Mouse (Mus musculus): ENCODE results near the gene Ffar1.
"Not testable (repeated sequence)": the region's sequence is repeated elsewhere in the genome, so short reads cannot be mapped to it uniquely, and the experiment has no call there.

Ffar1 gene

DNA sequence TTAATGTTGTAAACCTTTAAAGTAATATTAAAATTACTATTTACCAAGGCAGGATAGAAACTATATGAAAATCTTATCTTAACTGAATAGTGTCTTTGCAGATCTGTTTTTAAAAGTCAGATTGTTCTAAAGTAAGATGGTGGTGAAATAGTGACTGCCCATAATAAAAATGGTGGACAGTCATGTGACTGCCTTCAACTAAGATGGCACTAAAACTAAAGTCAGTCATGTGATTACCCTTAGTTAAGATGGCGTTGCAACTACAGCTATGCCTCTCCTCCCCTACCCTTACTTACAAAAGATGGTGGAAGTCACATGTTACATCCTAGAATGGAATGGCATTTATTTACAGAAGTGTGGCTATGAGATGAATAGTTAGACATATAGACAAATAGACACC, 9.9 kb downstream of the Ffar1 start:
- DNase-seq (ENCODE audit: low read depth, low spot score), result no peak

DNA sequence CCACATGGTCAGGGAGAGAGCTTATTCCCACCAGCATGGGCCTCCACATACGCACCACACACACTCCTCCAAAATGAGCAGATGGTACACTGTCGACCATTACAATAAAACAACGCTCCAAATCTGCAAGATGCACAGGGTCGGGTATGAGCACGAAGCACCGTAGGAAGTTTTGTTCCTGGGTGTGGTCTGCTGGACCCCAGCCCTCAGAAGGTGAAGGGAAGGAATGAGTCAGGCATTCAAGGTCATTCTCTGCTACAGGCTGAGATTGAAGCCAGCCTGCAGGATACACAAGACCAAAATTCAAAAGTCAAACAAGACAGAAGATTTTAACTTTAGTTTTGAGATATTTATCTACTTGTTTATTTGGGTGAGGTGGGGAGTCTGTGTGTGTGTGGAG, 13.4 kb downstream of the Ffar1 start:
- no peak for DNase-seq (ENCODE audit: low read depth, low spot score)

DNA sequence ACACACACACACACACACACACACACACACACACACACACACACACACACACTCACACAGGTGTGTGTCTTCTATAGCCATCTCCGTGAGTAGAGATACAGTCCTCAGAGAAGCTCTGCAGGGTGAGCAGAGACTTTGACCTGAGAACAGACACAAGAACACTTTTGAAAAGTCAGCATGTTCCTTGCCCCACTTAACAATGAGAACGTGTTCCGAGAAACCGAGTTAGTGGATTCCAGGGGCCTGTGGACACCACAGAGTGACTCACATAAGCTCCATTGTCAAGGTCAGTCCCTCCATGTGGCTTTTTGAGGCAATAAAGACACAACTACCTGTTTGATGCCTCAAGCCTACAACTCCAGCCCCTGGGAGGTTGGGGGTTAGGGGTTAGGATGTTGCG, 14.0 kb downstream of the Ffar1 start:
- no peak for DNase-seq (ENCODE audit: low read depth, low spot score)

DNA sequence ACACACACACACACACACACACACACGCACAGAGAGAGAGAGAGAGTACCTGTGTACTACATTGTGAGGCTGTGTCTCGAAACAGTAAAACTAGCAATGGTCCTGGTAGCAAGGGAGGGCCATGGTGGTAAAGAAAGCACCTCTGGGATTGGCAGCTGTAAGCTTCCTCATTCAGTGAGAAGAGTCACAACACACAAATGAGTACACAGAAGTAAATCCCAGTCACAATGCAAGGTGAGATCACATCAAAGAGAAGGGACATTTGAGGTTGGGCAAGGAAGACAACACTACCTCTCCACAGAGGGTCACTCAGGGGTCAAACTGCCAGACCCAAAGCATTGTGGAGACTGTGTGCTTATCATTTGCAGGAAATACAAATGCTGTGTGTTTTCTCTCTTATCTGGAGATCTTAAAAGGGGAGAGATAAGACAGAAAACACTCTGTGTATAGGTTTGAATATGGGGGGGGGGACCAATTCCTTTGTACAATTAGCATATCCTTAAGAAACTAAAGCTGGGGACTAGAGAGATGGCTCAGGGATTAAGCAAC, 14.8 kb downstream of the Ffar1 start:
- DNase-seq (ENCODE audit: low read depth, low spot score), result no peak

DNA sequence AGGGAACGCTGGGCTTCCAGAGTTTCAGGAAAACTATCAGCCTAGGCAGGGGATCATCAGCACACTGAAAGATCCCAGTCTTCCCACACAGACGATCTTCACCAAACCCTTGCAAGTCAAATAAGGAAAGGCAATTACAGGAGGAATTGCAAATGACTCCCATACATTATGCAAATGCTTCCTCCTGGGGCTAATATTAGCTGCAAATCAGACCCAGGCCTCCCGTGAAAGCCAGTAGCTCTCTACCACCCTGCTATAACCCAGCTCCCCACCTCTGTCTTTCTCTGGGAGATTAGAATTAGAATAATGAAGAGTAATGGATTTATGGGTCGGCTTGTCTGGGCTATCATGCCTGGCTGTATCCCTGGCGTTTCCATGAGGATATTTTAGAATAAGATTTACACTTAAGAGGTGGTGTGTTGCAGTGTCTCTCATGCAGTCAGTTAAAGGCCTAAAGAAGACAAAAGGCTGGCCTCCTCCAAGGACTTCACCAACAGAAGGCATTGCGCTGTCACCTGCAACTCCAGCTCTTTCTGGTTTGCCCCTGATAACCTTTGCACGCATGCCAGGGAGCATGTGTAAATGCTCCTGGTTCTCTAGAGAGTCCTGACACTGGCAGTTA, 16.6 kb downstream of the Ffar1 start:
- DNase-seq (ENCODE audit: low read depth, low spot score), result no peak

DNA sequence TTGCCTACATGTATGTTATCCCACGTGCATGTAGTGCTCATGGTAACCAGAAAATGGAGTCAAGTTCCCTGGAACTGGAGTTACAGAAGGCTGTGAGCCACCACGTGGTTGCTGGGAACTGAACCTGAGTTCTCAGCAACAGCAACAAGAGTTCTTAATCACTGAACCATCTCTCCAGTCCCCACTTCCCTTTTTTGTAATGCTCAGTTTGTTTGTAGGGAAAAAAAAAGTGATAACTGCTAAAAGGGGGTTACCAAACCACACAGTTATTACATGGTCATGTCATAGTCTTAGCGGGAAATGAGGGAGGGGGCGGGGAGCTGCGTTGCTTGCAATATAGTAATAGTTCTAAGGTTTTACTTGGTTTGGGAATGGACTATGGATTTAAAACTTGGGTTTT, 19.3 kb downstream of the Ffar1 start:
- no peak for DNase-seq (ENCODE audit: low read depth, low spot score)

DNA sequence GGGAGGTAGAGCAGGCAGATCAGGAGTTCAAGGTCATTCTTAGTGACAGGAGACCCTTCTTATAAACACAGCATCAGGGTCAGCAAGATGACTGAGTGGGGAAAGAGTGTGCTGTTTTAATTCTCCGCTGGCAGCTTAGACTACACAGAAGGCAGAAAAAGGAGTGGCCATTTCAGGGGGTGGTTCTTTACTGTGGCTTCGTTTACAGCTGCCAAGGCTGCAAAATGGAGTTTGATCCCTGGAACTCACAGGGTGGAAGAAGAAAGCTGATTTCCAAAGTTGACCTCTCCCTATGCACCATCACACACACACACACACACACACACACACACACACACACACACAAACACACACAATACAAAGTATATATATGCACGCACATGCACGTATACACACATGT, 20.0 kb downstream of the Ffar1 start:
- no peak for DNase-seq (ENCODE audit: low read depth, low spot score)

DNA sequence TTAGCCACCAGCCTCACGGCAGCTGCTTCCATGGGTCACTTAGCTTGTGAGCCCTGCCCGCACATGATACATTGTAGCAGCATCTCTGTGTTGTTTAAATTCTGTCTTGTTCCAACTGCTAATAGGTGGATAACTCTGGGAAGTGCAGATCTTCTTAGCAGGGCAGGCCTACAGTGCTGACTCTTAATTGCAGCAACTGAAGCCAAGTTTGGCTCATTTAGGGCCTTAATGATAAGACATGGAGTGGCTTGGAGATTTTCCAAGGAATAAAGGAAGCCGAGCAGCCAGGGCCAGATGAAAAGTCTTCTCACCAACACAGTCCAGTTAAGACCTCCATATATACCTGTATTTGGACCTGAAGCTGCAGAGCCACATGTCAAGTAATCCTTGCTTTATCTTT, 21.1 kb downstream of the Ffar1 start:
- DNase-seq (ENCODE audit: low read depth, low spot score), result no peak

DNA sequence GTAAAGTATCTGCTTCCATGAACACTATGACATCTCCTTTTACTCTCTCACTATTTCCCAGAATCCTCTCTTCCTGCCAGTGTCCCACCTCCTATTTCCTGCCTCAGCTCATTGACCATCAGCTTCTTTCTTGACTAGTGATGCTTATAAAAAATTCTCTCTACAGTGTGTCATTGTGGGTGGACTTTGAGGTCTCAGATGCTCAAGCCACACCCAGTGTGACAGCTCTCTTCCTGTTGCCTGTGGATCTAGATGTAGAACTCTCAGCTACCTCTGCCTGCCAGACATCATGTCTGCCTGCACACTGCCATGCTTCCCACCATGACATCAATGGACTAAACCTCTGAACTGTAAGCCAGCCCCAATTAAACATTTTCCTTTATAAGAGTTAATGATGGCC, 24.1 kb downstream of the Ffar1 start:
- no peak for DNase-seq (ENCODE audit: low read depth, low spot score)

DNA sequence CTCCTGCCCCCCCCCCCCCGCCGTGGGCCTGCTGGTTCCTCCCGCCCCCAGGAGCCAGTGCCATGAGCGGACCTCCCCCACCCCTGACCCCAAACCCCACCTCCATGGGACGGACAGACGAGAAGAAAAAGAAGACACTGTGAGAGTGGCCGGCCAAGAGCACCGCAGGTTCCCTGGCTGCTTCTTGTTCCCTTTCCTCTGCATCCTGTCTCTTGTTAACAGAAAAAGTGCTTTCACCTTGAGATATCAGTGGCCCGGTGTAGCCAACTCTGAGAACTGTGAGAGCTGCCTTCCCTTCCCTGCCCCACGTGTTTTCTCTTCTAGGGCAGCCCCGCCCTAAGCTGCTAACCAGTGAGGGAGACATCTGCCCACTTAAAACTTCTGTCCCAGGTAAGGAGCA, 28.7 kb downstream of the Ffar1 start:
- DNase-seq (ENCODE audit: low read depth, low spot score), result not testable (repeated sequence)

DNA sequence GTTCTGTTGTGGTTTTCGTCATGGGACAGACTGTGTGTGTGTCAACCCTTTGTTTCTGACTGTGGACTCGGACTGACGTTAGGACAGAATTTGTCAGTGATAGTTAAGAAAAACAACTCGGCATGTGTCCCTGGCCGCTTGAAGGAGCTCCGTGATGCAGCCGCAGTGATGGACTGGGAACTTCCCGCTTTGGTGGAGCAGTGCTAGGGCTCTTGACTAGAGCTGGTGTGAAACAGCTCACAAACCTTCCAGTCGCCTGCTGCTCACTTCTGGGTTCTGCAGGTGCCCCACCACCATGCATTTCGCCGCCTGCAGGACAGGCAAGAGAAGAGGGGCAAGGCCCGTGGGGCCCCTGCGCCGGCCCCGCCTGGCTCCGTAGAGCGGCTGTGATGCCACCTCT, 29.1 kb downstream of the Ffar1 start:
- no peak for DNase-seq (ENCODE audit: low read depth, low spot score)

DNA sequence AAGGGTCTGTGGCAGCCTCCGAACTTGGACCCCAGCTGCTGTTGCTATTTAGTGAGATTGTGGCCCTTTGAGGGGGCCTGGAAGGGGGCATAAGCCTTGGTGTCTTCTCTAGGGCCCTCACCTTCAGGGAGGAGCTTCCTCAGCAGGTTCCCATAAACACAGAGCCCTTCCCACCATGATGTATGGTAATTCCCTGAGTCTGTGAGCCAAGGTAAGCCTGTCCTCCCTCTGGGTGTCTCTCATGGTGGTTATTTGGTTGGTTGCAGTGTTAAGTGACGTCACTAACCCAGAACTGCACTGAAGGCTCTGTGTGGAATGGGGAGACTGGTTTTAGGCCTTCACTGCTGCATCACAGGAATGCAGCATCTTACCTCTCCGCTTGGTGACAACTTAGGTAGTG, 31.9 kb downstream of the Ffar1 start:
- DNase-seq (ENCODE audit: low read depth, low spot score), result no peak

DNA sequence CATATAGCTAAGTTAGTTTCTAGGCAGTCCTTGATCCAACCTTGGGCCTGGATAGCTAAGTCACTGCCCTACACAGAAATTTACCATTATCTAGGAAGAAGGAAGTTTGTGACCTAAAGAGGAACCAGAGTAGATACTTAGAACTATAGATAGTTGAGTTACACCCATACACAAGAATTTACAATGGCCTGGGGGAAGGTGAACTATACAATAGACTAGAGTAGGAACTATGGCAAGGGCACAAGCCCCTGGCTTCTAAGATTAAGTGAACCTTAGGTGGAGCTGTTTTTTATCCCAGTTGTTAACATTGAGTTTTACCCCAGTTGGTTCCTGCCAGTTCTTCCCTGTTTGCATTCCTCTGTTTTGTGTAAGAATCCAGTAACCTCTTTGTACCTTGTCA, 32.5 kb downstream of the Ffar1 start:
- DNase-seq (ENCODE audit: low read depth, low spot score), result not testable (repeated sequence)

DNA sequence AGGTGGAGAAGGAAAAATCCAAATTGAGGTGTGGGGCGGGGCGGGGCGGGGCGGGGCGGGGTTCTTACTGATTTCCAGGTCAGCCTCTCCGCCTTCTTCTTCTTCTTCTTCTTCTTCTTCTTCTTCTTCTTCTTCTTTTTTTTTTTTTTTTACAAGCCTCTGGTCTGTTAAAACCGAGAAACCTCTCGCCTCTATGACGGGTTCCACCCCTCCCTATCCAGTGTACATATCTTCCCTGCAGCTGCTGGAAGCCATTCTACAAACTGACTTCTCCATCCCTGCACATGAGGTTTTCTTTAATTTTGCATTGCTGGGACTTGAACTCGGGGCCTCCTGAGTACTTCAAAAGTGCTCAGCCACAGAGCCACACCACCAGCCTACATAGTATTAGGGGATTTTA, 34.7 kb downstream of the Ffar1 start:
- DNase-seq (ENCODE audit: low read depth, low spot score), result no peak

DNA sequence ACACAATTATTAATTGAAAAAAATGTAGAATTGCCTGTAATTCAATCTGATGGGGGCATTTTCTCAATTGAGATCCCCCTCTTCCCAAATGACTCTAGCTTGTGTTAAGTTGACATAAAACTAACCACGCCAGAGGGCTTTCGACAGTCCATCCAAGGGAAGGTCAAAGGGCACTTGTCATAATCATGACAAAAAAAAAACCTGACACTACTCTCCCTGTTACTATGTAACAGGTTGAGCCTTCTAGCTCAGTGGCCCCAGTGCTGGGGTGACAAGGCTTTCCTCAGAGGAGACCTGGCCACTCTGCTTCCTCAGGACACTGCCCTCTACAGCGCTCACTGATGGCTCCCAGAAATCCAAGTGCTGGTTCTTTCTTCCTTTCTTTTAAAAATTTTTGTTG, 37.1 kb downstream of the Ffar1 start:
- DNase-seq (ENCODE audit: low read depth, low spot score), result no peak

DNA sequence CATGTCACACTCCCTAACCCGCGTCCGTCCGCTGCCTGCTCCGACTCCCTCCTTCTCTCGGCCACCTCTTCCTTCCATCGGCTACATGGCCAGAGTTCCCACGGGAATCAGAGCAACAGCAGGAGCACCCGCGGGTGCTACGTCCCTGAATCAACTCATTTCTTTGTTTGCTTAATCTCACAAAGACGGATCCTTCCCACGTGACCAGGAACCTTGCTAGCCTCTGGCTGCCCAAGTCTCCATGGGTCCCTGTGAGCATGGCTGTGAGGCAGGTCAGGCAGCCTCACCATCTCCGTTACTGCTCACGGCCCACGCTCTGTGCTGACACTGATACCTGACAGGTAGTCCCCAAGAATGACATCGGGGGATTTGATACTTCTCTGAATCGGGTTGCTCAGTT, 37.7 kb downstream of the Ffar1 start, which contains the start of gene Ffar2:
TSS of gene Ffar2 (minus strand) at position 101 of the 400 bp plus-strand sequence.
- DNase-seq (ENCODE audit: low read depth, low spot score), result no peak

DNA sequence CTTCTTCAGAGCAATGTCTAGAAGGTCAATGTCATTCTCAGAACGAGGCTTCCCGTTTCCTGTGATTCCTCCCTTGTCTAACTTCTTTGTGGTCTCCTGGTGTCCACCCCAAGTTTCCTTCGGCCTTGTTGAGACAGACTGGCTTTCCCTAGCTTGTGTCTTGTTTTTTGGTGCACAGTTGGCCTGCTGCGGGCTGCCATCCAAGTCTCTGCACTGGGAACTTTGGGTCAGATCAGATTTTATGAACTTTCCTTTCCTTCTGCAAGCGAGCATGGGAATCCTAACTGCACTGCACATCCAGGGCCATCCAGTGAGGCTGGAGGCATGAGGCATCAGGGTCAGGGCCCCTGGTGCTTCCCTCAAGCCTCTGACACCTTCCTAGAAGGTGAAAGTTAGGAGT, 39.8 kb downstream of the Ffar1 start:
- DNase-seq (ENCODE audit: low read depth, low spot score), result no peak

DNA sequence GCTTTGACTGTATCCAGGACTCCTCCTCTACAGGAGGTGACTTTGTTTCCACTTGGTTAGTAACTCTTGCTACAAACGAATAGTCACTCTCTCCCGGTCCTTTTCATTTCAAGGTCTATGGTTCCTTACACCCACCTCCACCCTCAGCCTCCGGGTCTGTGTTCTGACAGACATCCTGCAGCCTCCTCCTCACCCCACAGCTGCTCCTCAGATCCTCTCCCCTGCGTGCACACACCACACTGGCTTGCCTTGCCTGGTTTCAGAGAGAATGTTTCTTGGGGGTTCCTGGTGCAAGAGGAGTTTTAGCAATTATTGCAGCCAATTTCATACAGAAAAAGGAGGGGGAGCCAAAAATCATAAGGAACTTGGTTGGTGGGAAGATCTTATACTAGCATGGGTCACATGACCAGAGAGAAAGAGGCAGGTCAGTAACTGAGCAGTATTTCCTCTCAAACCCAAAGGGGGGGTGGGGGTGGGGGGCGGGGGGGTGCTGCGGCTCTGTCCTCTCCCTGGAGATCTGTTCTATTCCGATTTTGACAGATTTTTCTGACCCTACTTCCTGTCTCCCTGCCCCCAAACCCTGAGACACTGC, 40.4 kb downstream of the Ffar1 start:
- no peak for DNase-seq (ENCODE audit: low read depth, low spot score)

DNA sequence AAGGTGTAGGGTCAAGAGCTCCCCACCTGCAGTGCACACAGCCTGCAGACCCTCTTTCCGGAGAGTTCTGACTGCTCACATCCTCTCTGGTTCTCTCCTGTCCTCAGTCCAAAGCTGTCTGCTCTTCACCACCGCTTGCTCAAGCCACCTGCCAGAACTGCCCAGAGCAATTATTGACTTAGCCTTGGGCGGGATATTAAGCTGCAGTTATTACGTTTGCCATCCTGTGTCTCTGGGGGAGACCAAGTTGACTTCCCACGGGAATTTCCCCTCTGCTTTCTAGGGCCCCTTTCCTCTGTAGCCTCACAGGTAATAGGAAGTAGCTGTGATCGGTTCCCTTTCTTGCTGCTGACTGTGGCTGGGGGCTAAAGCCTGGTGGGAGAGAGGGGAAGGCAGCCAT, 41.2 kb downstream of the Ffar1 start:
- DNase-seq (ENCODE audit: low read depth, low spot score), result no peak

DNA sequence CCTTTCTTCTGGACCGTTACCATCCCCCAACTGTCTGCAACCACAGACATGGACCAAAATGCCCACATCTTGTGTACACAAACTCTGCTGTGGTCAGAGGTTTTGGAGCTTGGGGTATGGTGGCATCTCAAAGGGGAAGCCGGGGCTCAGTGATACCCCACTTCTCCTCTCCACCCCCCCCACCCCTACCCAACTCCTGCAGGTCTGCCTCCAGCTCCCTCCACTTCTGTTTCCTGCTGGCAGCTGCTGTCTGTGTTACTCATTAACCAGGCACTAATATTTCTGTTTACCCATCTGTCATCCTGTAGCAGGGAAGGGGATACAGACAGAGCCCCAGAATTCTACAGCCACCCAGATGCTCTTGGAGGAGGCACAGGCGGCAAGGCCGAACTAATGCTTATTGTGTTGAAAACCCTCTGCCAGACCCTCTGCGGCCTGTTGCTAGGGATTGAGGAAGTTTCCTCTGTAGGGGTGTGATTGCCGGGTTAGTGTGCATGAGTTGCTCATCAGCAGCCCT, 49.0 kb downstream of the Ffar1 start:
- no peak for DNase-seq (ENCODE audit: low read depth, low spot score)

DNA sequence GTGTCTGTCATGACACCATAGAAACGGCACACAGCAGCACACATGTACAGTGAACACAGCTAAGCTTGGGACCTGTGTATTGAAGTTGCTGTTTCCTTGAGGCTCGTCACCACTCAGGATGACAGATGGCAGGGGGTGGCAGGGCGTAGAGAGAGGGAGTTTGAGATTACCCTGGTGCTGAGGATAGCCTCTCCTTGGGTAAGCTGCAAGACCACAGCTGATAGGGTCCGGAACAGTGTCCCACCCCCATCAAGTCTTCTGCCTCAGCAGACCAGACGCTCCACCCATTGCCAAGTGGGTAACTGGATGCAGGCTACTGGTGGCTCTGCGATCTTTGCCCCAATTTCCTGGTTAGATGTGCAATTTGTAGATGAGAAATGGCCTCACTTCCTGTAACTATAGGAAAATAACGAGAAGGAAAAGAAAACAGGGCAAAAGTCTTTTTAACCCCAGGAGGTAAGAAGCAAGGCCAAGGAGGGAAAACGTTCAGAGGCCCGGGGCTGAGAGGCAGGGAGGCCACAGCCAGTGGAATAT, 49.5 kb downstream of the Ffar1 start:
- no peak for DNase-seq (ENCODE audit: low read depth, low spot score)

DNA sequence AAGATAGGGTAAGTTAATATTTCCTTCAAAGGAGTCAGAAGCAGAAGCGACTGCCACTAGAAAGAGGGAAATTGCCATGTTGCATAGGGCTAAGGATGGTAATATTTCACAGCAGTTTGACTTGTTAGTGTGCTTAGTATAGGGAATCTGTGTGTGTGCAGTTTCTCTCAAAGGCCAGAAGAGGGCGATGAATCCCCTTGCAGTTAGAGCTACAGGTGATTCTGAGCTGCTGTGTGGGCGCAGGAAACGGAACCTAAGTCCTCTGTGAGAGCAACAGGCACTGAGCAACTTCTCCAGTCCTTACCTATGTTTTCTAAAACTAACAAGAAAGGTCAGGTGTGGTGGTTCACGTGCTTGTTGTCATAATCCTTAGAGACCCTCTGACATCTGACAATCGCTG, 51.0 kb downstream of the Ffar1 start:
- no peak for DNase-seq (ENCODE audit: low read depth, low spot score)

Data from brain, embryonic 18.5 days (tissue).